1 mouse cellular context compared by ENCODE assay signal in the genomic region with DNA sequence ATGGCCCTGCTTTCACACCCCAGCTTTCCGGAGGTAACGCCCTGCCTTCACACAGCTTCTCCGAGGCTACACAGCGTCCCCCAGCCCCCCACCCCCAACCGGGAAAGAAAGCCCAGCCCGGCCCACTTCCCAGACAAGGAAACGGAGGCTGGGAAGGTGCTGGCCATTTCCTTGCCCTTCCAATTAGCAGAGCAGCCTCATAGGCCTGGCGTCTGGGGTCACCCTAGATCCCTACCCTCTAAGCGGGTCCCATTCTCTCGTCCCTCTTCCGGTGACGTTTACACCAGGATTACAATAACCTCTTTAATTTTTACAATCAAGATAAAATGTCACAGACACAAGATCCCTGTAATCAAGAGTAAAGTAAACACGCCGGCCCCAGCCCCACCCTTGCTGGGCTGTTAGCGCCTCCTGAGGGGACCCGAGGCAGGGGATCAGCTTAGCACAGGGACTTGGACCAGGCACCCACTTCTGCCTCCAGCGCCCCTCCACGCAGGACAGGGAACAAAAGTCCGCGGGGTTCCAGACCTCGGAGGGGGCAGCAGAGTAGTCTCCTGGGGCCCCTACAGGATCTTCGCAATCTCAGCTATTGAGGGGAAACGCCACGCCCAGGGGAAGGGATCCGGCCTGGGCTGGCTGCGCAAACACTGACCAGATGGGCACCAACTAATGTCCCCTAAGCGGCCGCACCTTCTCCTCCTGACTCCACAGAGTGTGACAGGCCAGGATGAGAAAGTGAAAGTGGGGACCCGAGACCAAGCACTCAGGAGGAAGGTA.
TF ChIP-seq lines count a peak whose summit lies in the region.

No protein-coding gene starts in this region.

TF ChIP-seq in MEL, 35 proteins besides CTCF, POLR2A, EP300 and RAD21:
- TF ChIP-seq CHD1 (IDR thresholded peaks at IDR 0.05; ENCODE audit: low read depth, low read length) (no peak), MYB (IDR thresholded peaks at IDR 0.05; ENCODE audit: low read depth, low read length) (no peak), ZKSCAN1 (IDR thresholded peaks at IDR 0.05; ENCODE audit: low read depth, low read length) (no peak), ELF1 (IDR thresholded peaks at IDR 0.05; ENCODE audit: low read depth, low read length) (no peak), POLR2AphosphoS5 (IDR thresholded peaks at IDR 0.05; ENCODE audit: borderline replicate concordance, low read depth, low read length) (no peak), ZMIZ1 (IDR thresholded peaks at IDR 0.05; ENCODE audit: low read depth, low read length) (no peak), MAZ (IDR thresholded peaks at IDR 0.05; ENCODE audit: low read depth, low read length) (no peak), SMC3 (IDR thresholded peaks at IDR 0.05; ENCODE audit: low read depth, low read length) (no peak), NRF1 (IDR thresholded peaks at IDR 0.05; ENCODE audit: insufficient read depth, low read depth, low read length, poor library complexity, severe bottlenecking) (no peak), ZNF384 (IDR thresholded peaks at IDR 0.05; ENCODE audit: low read depth, low read length) (no peak), E2F4 (IDR thresholded peaks at IDR 0.05; ENCODE audit: borderline replicate concordance, low read depth, low read length) (no peak), UBTF (IDR thresholded peaks at IDR 0.05; ENCODE audit: borderline replicate concordance, insufficient read depth, low read depth, low read length) (no peak), USF1 (IDR thresholded peaks at IDR 0.05; ENCODE audit: low read depth, low read length) (no peak), TBP (IDR thresholded peaks at IDR 0.05; ENCODE audit: low read depth, low read length) (no peak), GATA1 (IDR thresholded peaks at IDR 0.05; ENCODE audit: low read depth, low read length) (no peak), JUND (IDR thresholded peaks at IDR 0.05; ENCODE audit: low read depth, low read length) (no peak), MYC (IDR thresholded peaks at IDR 0.05; ENCODE audit: low read depth, low read length) (no peak)
TF ChIP-seq in MEL: peak in this region for 0.
